Mouse (Mus musculus) natural killer cell, adult 2 months (primary cell): ENCODE results near the gene Chst14.
A peak's percentile ranks its signal among the peaks of the same experiment; 100 is the strongest.

ENCODE experiments used
- DNase-seq, 2 experiments: peaks; one replicate each; pipeline ENCODE4 v3.0.0; 2022; ENCODE audit warnings: low spot score in 2 of 2

The Chst14 gene

DNA sequence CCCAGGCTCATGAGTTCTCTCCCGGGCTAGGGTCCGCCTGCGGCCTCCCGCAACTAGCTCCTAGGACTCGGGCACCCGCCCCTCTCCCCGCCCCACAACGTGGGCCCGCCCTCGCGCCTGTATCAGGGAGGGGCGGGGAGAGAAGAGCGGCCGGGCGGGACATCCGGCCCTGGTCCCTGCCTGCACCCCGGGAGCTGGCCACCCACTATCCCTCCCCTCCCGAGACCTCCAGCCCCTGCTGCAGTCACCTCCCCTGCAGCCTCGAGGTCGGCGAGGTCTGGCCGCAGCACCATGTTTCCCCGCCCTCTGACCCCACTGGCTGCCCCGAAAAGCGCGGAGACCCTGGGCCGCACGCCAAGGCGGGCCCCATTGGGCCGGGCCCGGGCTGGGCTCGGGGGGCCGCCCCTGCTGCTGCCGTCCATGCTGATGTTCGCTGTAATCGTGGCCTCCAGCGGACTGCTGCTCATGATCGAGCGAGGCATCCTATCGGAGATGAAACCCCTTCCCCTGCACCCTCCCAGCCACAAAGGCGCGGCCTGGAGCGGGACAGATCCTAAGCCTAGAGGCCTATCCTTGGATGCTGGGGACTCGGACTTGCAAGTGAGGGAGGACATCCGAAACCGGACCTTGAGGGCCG is at the start of gene Chst14:
Chst14 (plus strand) TSS at position 136 of the 637 bp plus-strand sequence.
- DNase-seq = peak; percentile 42 to 43

DNA sequence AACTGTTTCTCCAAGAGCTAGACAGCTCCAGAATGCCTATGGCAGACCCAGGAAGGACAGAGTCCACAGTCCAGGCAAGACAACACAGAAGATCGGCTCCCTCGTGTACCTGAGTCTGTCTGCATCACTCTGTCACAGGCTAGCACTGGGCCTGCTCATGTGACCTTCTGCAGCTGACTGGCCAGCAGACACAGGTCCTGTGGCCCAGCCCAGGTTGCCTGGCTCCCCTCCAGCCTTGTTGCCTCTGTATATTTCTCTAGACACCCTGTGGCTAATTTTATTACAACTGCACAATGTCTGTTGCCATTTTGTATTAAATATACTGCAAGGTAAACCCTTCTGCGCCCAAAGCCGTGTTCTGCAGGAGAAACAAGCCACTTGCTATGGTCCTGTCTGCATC is 45.3 kb upstream of the Chst14 start:
- no peak for DNase-seq

GRCm38 (mm10) chr2:118881956-118882355 is 44.3 kb upstream of the Chst14 start:
- no peak for DNase-seq

DNA sequence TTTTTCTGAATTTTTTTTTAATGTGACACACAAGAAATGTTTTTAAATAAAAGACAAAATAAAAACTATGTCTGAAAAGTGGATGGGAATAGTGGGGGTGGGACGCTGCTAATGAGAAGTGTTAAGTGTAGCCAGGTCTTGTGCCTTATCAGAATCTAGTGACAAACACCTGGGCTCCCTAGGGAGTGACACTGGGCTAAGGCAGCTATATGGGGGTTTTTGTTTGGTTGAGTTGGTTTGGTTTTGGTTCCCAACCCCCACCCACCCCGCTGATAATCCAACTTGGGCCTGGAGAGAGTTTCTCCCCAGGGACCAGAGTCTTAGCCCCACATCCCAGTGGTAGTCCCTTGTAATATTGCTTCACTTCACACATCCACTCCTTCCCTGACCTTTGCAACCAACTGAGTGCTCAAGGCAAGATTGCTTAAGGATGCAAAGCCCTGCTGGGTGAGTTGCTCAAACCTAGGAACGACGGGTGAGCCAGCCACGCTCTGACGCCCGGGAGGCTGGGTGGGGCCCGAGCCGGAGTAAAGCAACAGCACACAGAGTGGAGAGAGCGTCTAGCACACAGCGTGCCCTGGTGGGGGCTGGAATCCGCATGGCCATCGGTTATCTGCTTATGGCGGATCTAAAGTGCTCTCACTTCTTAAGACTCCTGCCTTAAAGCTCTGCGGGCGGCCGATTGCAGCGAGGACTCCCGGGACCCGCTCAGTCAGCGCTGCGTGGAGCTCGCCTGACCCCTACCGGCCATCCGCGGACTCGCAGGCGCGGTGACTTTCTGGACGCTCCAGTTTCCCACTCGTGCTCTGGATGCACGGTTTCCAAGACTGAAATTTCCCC is 43.2 kb upstream of the Chst14 start:
- DNase-seq = peak; percentile 65 to 82

DNA sequence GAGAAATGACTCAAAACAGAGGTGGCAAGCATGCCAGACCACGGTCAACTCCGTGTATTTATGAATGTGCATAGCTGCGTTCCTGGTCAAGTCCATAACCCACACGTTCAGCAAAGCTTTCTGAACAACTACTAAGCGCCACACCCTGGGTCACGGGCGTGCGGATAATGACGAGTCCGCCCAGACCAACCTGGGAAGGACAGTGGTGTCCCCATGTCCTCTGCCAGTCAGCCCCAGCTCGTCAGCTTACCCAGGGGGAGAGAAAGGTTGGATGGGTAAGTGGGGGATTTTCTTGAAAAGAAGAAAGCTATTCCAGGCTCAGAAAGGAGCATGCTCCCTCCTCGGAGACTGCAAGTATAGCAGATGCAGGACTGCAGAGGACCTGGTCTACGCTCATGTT is 38.9 kb upstream of the Chst14 start:
- no peak for DNase-seq

DNA sequence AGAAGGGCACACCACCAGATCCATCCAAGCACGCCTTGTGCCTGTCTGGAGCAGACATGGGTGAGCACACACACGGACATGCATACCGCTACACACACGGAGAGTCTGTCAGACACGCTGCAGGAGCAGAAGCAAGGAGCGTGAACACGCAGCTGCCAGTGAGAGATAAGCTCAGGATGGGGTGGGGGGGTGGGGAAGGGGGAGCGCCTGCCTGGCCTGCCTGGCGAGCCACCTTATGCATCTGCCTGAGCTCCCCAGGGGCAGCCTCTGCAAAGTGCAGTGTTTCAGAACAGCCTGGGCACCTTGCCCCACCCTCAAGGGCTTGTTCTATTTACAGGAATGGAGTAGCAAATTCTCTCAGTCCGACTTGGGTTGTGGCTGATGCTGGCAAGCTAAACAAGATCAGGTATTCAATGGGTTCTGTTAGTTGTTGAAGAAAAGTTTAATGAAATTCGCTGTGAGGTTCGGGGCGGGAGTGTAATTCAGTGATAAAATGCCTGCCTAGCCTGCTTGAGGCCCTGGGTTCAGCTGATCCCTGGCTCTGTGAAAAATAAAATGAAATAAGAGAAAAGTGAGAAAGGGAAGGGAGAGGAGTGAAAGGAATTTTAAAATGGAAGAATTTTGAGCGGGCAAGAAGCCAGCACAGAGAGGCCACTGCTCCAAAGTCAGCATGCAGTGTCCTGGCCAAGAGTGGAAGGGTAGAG is 38.3 kb upstream of the Chst14 start:
- DNase-seq = no peak

- no peak for DNase-seq
These were observed 35.1 kb upstream of the Chst14 start for GRCm38 (mm10) chr2:118891173-118891572.

- peak in 1 of 2 experiments; percentile 20 for DNase-seq
These were observed 30.0 kb upstream of the Chst14 start for GRCm38 (mm10) chr2:118895990-118896913.

DNA sequence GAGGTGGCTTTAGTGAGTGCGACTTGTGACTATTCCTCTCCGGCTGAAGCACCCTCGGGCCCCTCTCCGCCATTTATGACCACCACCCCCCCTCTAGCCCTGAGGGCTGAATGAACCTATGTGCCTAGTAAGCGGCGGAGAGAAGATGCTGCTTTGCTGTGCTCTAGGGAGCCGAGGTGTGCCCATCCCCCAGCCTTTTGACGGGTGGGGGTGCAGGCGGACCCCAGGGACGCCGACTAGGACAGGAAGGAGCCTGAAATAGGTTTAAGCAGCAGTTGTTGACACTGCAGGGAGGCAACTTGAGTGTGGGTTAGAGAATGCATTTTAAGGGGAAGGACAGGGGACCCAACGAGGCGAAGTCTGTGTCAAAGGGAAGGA is 29.4 kb upstream of the Chst14 start:
- DNase-seq = peak; percentile 13 to 31

DNA sequence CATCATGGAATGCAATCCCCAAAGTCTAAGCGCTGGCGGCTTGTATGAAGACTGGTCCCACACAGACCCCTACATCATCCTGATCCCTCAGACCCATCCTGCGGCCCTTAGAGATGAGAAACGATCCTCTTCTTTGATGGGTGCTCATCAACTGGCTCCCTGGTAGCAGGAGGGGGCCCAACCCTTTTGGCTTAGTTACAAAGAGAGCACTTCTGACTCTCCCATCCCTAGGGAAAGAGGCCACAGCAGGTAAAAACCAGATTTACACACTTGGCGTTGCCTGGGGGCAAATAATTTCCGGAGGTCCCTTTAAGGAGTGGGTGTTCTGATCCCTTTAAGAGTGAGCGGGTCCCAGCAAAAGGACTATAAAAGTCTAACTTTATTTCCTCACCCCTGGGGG is 28.9 kb upstream of the Chst14 start:
- no peak for DNase-seq

- DNase-seq = no peak
These were observed 28.5 kb upstream of the Chst14 start for GRCm38 (mm10) chr2:118897808-118898207.

GRCm38 (mm10) chr2:118898771-118899170 is 27.5 kb upstream of the Chst14 start:
- no peak for DNase-seq

DNA sequence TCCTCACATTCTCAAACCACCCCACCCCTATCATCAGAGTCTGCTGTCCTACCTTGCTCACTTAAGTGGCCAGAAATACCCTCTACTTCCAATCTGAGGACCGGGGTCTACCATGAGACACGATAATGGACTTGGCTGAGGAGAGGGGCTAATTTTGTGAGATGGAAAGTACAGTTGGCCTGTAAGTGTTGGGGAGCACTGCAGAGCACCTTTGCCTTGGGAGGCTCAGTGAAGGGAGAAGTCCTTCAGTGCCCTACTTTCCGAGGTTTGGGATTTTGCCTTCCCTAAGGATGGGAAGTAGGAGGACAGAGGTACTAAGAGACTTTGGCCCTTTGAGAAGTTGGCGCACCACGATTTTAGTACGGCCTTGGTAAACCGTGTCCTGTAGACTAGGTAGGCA is 27.0 kb upstream of the Chst14 start:
- DNase-seq = no peak

GRCm38 (mm10) chr2:118899981-118900825 is 26.1 kb upstream of the Chst14 start, which contains the start of gene Bahd1:
Gene Bahd1, plus strand, starts transcription at chr2:118900377.
- DNase-seq = peak in 1 of 2 experiments; percentile 13

- no peak for DNase-seq
These were observed 25.5 kb upstream of the Chst14 start for GRCm38 (mm10) chr2:118900826-118901140.

GRCm38 (mm10) chr2:118901175-118902031 is 24.9 kb upstream of the Chst14 start:
- DNase-seq = peak; percentile 87 to 92

DNA sequence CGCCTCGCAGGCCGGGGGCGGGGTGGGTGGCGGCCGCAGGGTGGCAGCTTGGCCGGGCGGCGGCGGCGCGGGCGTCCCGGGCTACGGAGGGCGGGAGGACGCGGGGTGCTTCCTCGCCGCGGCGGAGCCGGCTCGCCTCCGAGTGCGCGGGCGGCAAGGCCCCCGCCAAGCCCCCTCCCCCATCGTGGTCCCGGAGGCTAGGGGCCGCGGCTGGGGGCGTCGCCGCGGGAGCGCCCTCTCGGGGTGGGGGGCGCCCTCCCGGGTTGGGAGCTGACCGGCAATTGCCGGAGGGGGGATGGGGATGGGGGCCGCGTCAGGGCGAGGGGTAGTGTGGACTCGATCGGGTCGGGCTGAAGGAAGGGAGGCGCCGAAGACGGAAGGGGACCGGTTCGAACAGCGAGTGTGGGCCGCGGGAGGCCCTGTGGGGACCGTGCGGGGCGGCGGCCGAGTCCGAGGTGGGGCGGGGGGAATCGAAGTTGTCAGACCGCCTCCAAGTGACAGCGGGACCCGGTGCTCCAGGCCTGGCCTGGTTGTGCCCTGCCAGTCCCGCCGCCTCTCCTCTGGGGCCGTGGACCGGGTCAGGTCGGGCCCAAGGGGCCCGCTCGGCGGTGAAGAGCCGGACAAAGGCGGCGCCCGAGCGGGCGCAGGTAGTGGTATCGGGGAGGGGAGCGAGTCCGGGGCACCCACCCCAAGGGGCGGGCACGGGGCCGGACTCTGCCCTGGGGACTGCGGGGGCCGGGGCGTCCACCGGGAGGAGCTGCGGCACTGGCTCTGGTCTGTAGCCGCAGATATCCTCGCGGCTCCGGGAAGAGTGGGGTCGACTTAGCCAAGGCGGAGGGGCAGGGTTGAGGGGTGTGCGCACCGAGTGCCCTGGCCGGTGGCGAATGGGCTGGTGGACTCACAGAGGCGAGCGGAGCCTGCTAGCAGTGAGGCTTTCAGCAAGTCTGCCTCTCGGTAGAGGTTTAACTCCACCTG is 24.0 kb upstream of the Chst14 start:
- DNase-seq = peak in 1 of 2 experiments; percentile 19

DNA sequence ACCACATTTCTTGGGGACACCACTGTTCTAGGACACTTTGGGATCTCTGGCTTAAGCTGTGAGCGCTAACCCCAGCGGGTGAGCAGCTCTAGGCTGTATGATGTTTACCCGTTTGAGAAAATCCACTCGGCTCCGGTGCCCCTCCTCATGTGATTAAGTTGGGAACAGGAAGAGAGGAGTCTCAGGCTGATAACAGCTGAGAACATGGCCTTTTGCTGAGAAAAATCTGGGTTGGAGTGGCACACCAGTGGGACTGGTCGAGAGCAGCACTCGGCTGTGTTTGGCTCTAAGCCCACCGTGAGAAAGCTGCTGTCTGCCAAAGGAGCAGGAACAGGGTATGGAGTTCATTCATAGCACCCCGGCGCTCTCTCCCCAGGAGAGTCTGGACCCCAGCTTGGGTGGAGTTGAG is 23.0 kb upstream of the Chst14 start:
- DNase-seq = no peak
